Mouse (Mus musculus) erythroblast, embryonic 14.5 days (primary cell): ENCODE measurements around the gene Krt79.

ENCODE experiments used
- GATA1 ChIP-seq: IDR thresholded peaks from 2 replicates; pipeline ENCODE4 v1.6.1; 2012; ENCODE audit warnings: low read length, inconsistent platforms, mixed read lengths
- TAL1 ChIP-seq: IDR thresholded peaks from 3 replicates; pipeline ENCODE4 v1.6.1; 2012; ENCODE audit warnings: low read length, inconsistent platforms, mixed read lengths

DNA sequence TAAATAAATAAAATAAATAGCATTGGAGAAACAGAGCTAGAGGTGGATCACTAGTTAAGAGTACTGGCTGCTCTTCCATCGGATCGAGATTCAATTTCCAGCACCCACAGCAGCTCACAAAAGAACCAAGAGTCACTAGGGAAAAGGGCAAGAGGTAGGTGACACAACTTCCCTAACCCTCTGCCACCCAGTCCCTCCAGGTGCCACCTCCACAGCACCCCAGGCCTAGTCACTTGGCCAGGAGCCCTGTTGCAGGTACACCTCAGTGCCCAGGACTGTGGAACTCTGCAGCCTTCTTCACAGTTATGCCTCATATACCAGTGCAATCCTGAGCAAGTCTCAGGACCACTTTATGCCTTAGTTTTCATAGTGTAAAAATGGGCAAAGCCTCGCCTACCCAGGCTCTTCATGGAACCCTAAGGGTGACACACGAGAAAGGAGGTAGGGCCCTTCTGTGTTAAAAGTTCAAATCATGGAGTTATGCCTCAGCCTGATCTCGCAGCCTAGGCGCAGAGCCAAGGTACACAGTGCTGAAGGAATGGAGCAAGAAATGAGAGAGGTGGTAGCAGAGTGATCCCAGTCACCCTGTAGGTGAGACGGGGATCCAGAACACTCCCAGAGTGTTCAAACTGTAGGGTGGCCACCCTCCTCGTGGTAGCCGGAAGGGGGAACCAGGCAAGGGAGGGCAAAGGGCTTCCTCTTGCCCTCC, 1.4 kb downstream of the Krt79 start:
- no peak for TF ChIP-seq TAL1
- no peak for TF ChIP-seq GATA1
